Mouse (Mus musculus) myocyte (in vitro differentiated cells): ENCODE data around the gene Fam161a. TPM values are rescaled to one million over a fixed set of nuclear protein-coding genes. Genes with fewer than 3 reads are reported as not detected.
"Not testable (repeated sequence)": the region's sequence is repeated elsewhere in the genome, so short reads cannot be mapped to it uniquely, and the experiment has no call there.

Source experiments
- H3K27me3 ChIP-seq: one replicate; pipeline ENCODE4 v1.6.1; 2011; ENCODE audit not compliant: control insufficient read depth, insufficient read depth, insufficient read length
- H3K36me3 ChIP-seq: one replicate; pipeline ENCODE4 v1.6.1; 2011; ENCODE audit not compliant: control insufficient read depth, insufficient read depth
- H3K4me2 ChIP-seq: one replicate; pipeline ENCODE4 v1.6.1; 2011; ENCODE audit warnings: low read depth, control low read depth
- H3K4me3 ChIP-seq: one replicate; pipeline ENCODE4 v1.5.1; 2011; ENCODE audit warnings: mild to moderate bottlenecking, control low read depth, moderate library complexity
- H3K79me2 ChIP-seq: one replicate; pipeline ENCODE4 v1.6.1; 2011; ENCODE audit not compliant: control insufficient read depth, insufficient read depth
- H3ac ChIP-seq: one replicate; pipeline ENCODE4 v1.6.1; 2011; ENCODE audit not compliant: control insufficient read depth, insufficient read length
- CEBPB ChIP-seq: IDR thresholded peaks from 2 replicates; pipeline ENCODE4 v1.6.1; 2011; ENCODE audit warnings: mild to moderate bottlenecking, moderate library complexity; ENCODE audit not compliant: poor library complexity, insufficient read depth, severe bottlenecking
- E2F4 ChIP-seq: IDR thresholded peaks from one replicate; pipeline ENCODE4 v1.6.1; 2011; ENCODE audit warnings: mild to moderate bottlenecking, control low read depth, moderate library complexity; ENCODE audit not compliant: insufficient read depth
- MAX ChIP-seq: IDR thresholded peaks from one replicate; pipeline ENCODE4 v1.6.1; 2011; ENCODE audit warnings: low read depth, mild to moderate bottlenecking, control low read depth
- MYOD1 ChIP-seq, 3 experiments: IDR thresholded peaks; one replicate each; pipeline ENCODE4 v1.6.1; 2011; ENCODE audit warnings: control low read depth in 2 of 3, low read depth in 2 of 3, mild to moderate bottlenecking in 2 of 3, moderate library complexity in 1 of 3; ENCODE audit not compliant: insufficient read length in 2 of 3, control insufficient read depth in 1 of 3
- MYOG ChIP-seq, 3 experiments: IDR thresholded peaks; one replicate each; pipeline ENCODE4 v1.6.1; 2011; ENCODE audit warnings: control low read depth in 2 of 3, low read depth in 2 of 3, mild to moderate bottlenecking in 2 of 3; ENCODE audit not compliant: insufficient read length in 2 of 3, control insufficient read depth in 1 of 3, insufficient read depth in 1 of 3
- POLR2A ChIP-seq: IDR thresholded peaks from one replicate; pipeline ENCODE4 v1.6.1; 2011; ENCODE audit warnings: low read depth, mild to moderate bottlenecking, control low read depth, moderate library complexity; ENCODE audit not compliant: insufficient read length
- POLR2AphosphoS2 ChIP-seq: IDR thresholded peaks from one replicate; pipeline ENCODE4 v1.6.1; 2011; ENCODE audit warnings: low read depth, control low read depth; ENCODE audit not compliant: insufficient read length
- REST ChIP-seq: IDR thresholded peaks from one replicate; pipeline ENCODE4 v1.6.1; 2011; ENCODE audit warnings: mild to moderate bottlenecking, control low read depth, moderate library complexity; ENCODE audit not compliant: insufficient read depth, insufficient read length
- SRF ChIP-seq: IDR thresholded peaks from one replicate; pipeline ENCODE4 v1.6.1; 2011; ENCODE audit warnings: low read depth; ENCODE audit not compliant: control insufficient read depth, insufficient read length
- TCF12 ChIP-seq: IDR thresholded peaks from one replicate; pipeline ENCODE4 v1.6.1; 2011; ENCODE audit warnings: mild to moderate bottlenecking, control low read depth; ENCODE audit not compliant: poor library complexity, insufficient read depth, severe bottlenecking
- TCF3 ChIP-seq: IDR thresholded peaks from one replicate; pipeline ENCODE4 v1.6.1; 2011; ENCODE audit warnings: low read depth, control low read depth; ENCODE audit not compliant: insufficient read length
- USF1 ChIP-seq: IDR thresholded peaks from one replicate; pipeline ENCODE4 v1.6.1; 2011; ENCODE audit warnings: low read depth, mild to moderate bottlenecking, control low read depth, moderate library complexity
- polyA plus RNA-seq: library from polyadenylated mRNA; unstranded; fragments of >200 nt; fragmentation: generic; extraction: Trizol; gene quantifications from one replicate; pipeline ENCODE4 v1.2.1, GENCODE M21; 2012; ENCODE audit warnings: missing spikeins

Fam161a gene
- polyA plus RNA-seq, 1 experiment: 0.77 TPM

DNA sequence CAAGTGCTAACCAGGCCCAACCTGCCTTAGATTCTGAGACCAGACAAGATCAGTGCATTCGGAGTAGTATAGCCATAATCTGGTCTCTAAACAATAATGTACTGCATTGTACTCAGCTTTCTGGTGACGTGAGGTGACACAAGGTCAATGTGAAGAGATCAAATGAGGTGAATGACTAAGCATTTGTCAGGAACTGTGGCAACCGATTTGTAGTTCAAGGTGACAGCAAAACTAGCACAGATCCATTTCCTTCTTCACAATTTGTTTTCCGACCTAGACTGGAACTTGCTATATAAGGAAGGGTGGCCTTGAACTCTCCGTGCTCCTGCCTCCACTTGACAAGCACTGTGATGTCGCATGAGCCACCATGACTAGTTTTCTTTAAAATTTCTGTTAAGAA, 55.8 kb downstream of the Fam161a start:
- H3K4me3 ChIP-seq: no peak overlapping the region
- no peaks in the 10 kb centered on the region for H3K27me3 ChIP-seq
- H3K4me2 ChIP-seq: no peak overlapping the region
- no peaks in the 10 kb centered on the region for H3K79me2 ChIP-seq
- H3ac ChIP-seq: no peak overlapping the region
- no peak for TF ChIP-seq CEBPB
- TF ChIP-seq MYOD1 (IDR thresholded peaks at IDR 0.05; ENCODE audit: control insufficient read depth in 1 of 3, insufficient read length in 2 of 3, low read depth in 2 of 3): no peak
- TF ChIP-seq POLR2AphosphoS2: no peak
- no peak for TF ChIP-seq TCF3
- H3K36me3 ChIP-seq: no peaks in the 10 kb centered on the region

DNA sequence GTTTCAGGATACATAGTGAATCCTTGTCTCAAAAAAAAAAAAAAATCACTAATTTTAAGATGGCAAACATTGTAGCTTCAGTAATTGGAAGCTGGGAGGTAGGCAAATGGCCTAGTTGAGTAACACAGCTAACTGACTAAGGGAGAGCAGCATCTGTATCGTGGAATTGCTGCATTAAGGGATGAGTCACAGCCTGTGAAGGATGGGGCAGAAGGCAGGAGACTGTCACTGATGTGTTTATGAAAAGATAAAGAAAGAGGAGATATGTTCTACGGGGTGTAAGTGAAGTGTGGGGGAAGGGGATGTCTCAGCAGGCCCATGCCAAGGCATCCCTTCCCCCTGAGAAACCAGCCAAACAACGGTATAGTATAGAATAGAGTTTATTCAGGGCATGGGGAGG, 56.5 kb downstream of the Fam161a start:
- Histone ChIP-seq H3K36me3 (no peaks in the 10 kb centered on the region), H3K4me2 (no peak overlapping the region), H3K4me3 (no peak overlapping the region), H3K79me2 (no peaks in the 10 kb centered on the region), H3ac (no peak overlapping the region), H3K27me3 (no peaks in the 10 kb centered on the region)
- TF ChIP-seq MYOD1 (IDR thresholded peaks at IDR 0.05; ENCODE audit: control insufficient read depth in 1 of 3, insufficient read length in 2 of 3, low read depth in 2 of 3) (no peak), MYOG (IDR thresholded peaks at IDR 0.05; ENCODE audit: control insufficient read depth in 1 of 3, insufficient read depth in 1 of 3, insufficient read length in 2 of 3, low read depth in 2 of 3) (no peak), POLR2A (no peak), POLR2AphosphoS2 (no peak), REST (no peak), MAX (no peak), USF1 (no peak), CEBPB (no peak)

DNA sequence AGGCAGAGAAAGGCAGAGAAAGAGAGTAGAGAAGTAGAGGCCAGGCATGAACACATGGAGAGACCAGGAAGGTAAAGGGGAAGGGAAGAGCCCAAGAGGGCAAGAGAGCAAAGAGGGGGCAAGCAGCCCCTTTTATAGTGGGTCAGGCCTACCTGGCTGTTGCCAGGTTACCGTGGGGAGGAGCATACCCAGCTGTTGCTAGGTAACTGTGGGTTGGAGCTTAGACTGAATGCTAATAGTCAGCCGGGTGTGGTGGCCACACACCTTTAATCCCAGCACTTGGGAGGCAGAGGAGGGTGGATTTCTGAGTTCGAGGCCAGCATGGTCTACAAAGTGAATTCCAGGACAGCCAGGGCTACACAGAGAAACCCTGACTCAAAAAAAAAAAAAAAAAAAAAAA, 56.9 kb downstream of the Fam161a start:
- H3K36me3 ChIP-seq, H3K79me2 ChIP-seq, H3K4me2 ChIP-seq, H3ac ChIP-seq, H3K27me3 ChIP-seq, H3K4me3 ChIP-seq: not testable (repeated sequence)

DNA sequence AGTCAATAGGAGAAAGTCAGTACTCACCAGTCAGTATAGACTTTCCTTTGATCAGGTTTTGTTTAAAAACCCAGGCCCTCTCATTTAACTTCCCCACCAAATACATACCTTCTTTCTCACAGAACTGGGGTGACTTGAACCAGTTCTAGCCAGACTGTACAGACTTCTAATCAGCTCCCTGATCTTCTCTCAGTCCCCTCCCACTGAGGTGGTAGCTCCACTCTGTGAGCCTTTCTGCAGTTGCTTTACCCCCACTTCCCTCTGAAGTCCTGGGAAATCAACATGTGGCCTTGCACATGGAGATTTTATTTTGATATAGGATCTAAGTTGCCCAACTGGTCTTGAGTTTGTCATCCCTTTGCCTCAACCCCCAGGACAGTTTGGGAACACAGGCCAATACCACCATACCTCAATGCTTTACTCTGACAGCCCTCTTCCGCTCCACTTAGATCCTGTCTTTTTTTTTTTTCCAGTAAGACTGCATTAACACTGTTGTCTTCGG, 57.9 kb downstream of the Fam161a start:
- TF ChIP-seq USF1 (no peak), POLR2A (no peak), SRF (no peak), MAX (no peak), REST (no peak), TCF3 (no peak), CEBPB (no peak)
- Histone ChIP-seq H3ac (no peak overlapping the region), H3K27me3 (no peaks in the 10 kb centered on the region), H3K4me3 (no peak overlapping the region), H3K4me2 (no peak overlapping the region), H3K79me2 (no peaks in the 10 kb centered on the region), H3K36me3 (no peaks in the 10 kb centered on the region)

DNA sequence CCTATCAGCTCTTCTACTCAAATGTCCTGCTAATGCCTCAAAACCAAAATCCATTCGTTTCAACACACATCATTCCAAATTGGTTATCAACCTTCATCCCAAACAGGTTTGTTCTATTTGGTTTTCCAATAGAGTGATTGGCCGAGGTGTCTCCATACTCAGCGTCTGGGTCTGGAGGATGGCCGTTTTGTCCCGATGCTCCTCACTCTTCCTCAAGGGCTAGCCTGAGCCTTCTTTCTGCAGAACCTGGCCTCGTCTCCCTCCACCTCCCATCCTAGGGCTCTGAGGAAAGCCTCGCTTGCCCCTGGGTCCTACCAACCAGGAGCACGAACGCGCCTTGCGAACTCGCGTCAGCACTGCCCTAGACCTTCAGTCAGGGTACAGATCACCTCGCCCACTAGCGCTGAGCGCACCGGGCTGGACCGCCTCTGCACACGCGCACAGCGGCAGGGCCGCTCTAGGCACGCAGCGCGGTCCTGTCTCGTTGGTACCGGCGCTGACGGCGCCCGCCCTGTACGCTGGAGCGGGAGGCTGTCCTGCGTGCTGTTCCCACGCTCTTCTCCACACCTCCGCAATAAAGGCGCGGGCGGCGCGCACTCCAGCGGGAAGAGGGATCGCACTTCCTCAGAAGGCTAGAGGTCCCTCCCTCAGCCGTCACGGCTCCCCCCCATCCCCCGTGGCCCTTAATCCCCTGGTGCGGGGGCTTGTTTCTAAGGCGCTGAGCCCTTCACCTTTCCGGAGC, 60.2 kb downstream of the Fam161a start:
- no peaks in the 10 kb centered on the region for H3K27me3 ChIP-seq
- TF ChIP-seq POLR2A: peak; percentile 96
- TF ChIP-seq TCF3: no peak
- TF ChIP-seq MYOD1 (IDR thresholded peaks at IDR 0.05; ENCODE audit: control insufficient read depth in 1 of 3, insufficient read length in 2 of 3, low read depth in 2 of 3): peak in 1 of 3 experiments; percentile 43
- peak; percentile 92 for TF ChIP-seq POLR2AphosphoS2
- no peak for TF ChIP-seq REST
- TF ChIP-seq MYOG (IDR thresholded peaks at IDR 0.05; ENCODE audit: control insufficient read depth in 1 of 3, insufficient read depth in 1 of 3, insufficient read length in 2 of 3, low read depth in 2 of 3): peak in 2 of 3 experiments; percentile 16 to 59
- no peaks in the 10 kb centered on the region for H3K79me2 ChIP-seq
- peak overlapping the region; percentile 91 for H3K4me2 ChIP-seq
- H3K36me3 ChIP-seq: no peaks in the 10 kb centered on the region
- H3K4me3 ChIP-seq: peak overlapping the region; percentile 37
- peak overlapping the region; percentile 25 for H3ac ChIP-seq

DNA sequence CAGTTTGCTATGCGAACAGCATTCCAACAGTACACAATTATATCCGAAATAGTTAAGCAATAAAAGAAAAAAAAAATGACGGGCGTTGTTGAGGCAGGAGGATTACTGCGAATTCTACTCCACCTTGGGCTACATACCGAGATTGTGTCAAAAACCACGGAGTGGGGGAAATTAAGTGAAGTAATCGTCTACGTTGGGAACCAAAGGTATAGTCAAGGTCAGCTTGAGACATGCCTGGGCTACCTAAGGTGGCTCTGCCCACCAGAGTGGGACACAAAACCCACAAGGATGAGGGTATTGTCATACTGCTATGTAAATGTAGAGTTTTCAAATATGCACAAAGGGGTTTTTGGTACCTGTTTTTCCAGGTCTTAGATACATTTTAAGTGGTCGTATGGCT, 60.9 kb downstream of the Fam161a start:
- Histone ChIP-seq H3K79me2 (no peaks in the 10 kb centered on the region), H3K4me2 (peak overlapping the region; percentile 91), H3K36me3 (no peaks in the 10 kb centered on the region), H3K4me3 (peak overlapping the region; percentile 37), H3K27me3 (no peaks in the 10 kb centered on the region), H3ac (peak overlapping the region; percentile 25)
- TF ChIP-seq REST (no peak), POLR2AphosphoS2 (no peak), CEBPB (no peak), MYOD1 (IDR thresholded peaks at IDR 0.05; ENCODE audit: control insufficient read depth in 1 of 3, insufficient read length in 2 of 3, low read depth in 2 of 3) (no peak), MYOG (IDR thresholded peaks at IDR 0.05; ENCODE audit: control insufficient read depth in 1 of 3, insufficient read depth in 1 of 3, insufficient read length in 2 of 3, low read depth in 2 of 3) (no peak), USF1 (no peak), POLR2A (no peak), MAX (no peak), TCF12 (no peak), TCF3 (no peak), SRF (no peak), E2F4 (no peak)

DNA sequence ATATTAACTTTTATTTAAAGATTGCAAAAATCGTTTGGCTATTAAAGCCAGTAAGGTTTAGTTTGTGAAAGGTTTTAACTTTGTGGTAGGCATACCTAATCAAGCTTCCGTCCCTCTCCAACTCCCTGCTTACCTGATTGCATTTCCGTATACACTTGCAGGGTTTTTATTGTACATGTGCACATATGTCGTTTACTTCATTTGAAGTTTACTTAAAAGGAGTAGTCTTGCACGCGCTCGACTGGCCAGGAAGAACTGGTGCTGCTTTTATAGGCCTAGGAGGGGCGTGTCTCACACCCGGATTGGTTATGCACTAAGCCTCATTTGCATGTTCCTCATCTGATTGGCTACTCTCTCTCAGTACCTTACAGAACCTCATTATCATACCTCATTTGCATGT, 61.7 kb downstream of the Fam161a start:
- not testable (repeated sequence) for H3K79me2 ChIP-seq, H3K36me3 ChIP-seq, H3ac ChIP-seq, H3K27me3 ChIP-seq, H3K4me2 ChIP-seq, H3K4me3 ChIP-seq
